Mouse (Mus musculus): ENCODE results near the gene Engase. TPM values are rescaled to one million over a fixed set of nuclear protein-coding genes. Genes with fewer than 3 reads are reported as not detected.

Gene Engase
- polyA plus RNA-seq, 1 experiment from 2014 or later: 5.3 TPM

- no peak overlapping the region for H3K27ac ChIP-seq (replicated peaks)
- H3K9ac ChIP-seq (replicated peaks): no peak overlapping the region
- ATAC-seq (replicated peaks): no peak
- no peaks in the 10 kb centered on the region for H3K27me3 ChIP-seq
- H3K4me2 ChIP-seq (replicated peaks): no peak overlapping the region
- peaks cover 8% of the 10 kb centered on the region for H3K4me1 ChIP-seq
- H3K9me3 ChIP-seq: no peaks in the 10 kb centered on the region
- H3K4me3 ChIP-seq: no peak overlapping the region
- no peaks in the 10 kb centered on the region for H3K36me3 ChIP-seq
- WGBS: 64% methylated on average over 5 of the region's 5 CpGs
Observed at GRCm38 (mm10) chr11:118520251-118520650, 43.6 kb downstream of the Engase start.

DNA sequence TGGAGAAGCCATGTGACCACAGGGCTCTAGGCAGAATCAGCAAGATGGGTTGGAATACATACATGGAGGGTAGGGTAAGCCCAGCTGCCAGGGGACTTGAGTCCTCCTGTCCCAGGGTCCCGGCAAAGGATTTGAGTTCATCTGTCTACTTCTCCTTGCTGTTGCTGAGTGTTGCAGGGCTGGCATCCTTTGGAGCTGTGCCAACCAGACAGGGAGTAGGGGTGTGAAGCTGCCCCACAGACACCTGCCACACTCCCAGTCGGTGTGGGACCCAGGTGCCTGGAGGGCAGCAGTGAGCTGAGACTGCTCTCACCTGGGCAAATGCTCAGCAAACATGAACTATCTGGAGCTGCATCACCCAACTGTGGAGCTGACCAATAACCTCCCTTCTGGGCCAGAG lies 44.3 kb downstream of the Engase start:
- H3K9me3 ChIP-seq: no peaks in the 10 kb centered on the region
- no peak overlapping the region for H3K27ac ChIP-seq (replicated peaks)
- WGBS: 79% methylated on average over 2 of the region's 2 CpGs
- H3K36me3 ChIP-seq: no peaks in the 10 kb centered on the region
- H3K4me1 ChIP-seq: peaks cover 11% of the 10 kb centered on the region
- no peak overlapping the region for H3K4me3 ChIP-seq
- H3K4me2 ChIP-seq (replicated peaks): no peak overlapping the region
- ATAC-seq (replicated peaks): no peak
- H3K27me3 ChIP-seq: no peaks in the 10 kb centered on the region
- H3K9ac ChIP-seq (replicated peaks): no peak overlapping the region

DNA sequence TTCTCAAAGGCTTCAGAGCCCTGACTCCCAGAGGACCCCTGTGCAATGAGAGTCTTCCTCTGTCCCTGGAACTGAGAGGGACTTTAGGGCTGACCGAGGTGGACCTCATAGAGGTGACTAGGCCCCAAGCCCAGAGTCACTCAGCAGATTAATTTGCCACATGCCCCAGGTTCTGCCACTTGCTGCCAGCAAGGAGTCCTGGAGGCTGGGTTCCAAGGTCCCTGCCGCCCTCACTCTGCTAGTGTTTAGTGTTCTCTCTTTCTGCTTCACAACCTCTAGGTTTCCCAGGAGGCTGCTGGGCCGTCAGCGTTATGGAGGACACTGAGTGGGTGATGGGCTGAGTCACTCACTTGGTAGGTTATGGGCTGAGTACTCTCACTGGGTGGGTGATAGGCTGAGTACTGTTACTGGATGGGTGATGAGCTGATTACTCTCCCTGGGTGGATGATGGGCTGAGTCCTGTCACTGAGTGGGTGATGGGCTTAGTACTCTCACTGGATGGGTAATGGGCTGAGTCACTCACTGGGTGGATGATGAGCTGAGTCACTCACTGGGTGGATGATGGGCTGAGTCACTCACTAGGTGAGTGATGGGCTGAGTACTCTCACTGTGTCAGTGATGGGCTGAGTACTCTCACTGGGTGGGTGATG lies 47.0 kb downstream of the Engase start:
- no peak overlapping the region for H3K4me2 ChIP-seq (replicated peaks)
- peaks cover 7% of the 10 kb centered on the region; the same call in 1 of the 2 replicates for H3K4me1 ChIP-seq
- H3K36me3 ChIP-seq: no peaks in the 10 kb centered on the region
- H3K9me3 ChIP-seq: no peaks in the 10 kb centered on the region
- H3K4me3 ChIP-seq: no peak overlapping the region
- H3K27ac ChIP-seq (replicated peaks): no peak overlapping the region
- no peak overlapping the region for H3K9ac ChIP-seq (replicated peaks)
- 84% methylated on average over 4 of the region's 4 CpGs for WGBS
- H3K27me3 ChIP-seq: no peaks in the 10 kb centered on the region
- no peak for ATAC-seq (replicated peaks)

- H3K9ac ChIP-seq (replicated peaks): no peak overlapping the region
- H3K4me3 ChIP-seq: no peak overlapping the region
- peaks cover 11% of the 10 kb centered on the region for H3K4me1 ChIP-seq
- no peak for ATAC-seq (replicated peaks)
- 41% methylated on average over 11 of the region's 11 CpGs for WGBS
- H3K4me2 ChIP-seq (replicated peaks): no peak overlapping the region
- peak overlapping the region; percentile 14; the same call in 1 of the 2 replicates for H3K27ac ChIP-seq (replicated peaks)
- no peaks in the 10 kb centered on the region for H3K9me3 ChIP-seq
- no peaks in the 10 kb centered on the region for H3K27me3 ChIP-seq
- no peaks in the 10 kb centered on the region for H3K36me3 ChIP-seq
Observed at GRCm38 (mm10) chr11:118525059-118525458, 48.4 kb downstream of the Engase start.

- peaks cover 21% of the 10 kb centered on the region for H3K4me1 ChIP-seq
- no peak overlapping the region for H3K4me2 ChIP-seq (replicated peaks)
- H3K27ac ChIP-seq (replicated peaks): no peak overlapping the region
Observed at GRCm38 (mm10) chr11:118528761-118529160, 52.1 kb downstream of the Engase start.

DNA sequence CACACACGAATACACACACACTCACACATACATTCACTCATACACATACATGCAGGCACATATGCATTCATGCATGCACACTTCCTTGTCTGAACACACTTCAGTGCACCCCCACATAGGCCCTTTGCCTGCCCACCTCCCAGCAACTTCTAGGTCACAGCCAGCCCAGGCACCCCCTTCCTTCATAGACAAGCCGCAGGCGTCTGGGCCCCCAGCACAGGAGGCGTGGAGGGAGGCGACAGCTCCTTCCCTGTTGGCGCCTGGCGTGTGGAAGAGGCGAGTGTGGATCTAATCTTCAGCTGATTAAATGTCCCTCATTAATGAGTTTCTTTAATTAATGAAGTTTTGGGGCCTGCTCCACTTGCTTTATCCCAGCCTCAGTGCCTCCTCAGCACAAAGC lies 53.7 kb downstream of the Engase start:
- Histone ChIP-seq H3K9ac (replicated peaks) (no peak overlapping the region), H3K27me3 (no peaks in the 10 kb centered on the region), H3K9me3 (no peaks in the 10 kb centered on the region), H3K36me3 (no peaks in the 10 kb centered on the region), H3K4me1 (peaks cover 19% of the 10 kb centered on the region), H3K27ac (replicated peaks) (peak overlapping the region; percentile 35; the same call in 1 of the 2 replicates), H3K4me3 (no peak overlapping the region), H3K4me2 (replicated peaks) (no peak overlapping the region)
- 37% methylated on average over 8 of the region's 8 CpGs for WGBS
- ATAC-seq (replicated peaks): no peak

More at GRCm38 (mm10) chr11:118528761-118529160, 52.1 kb downstream of the Engase start:
- H3K36me3 ChIP-seq: no peaks in the 10 kb centered on the region
- 92% methylated on average over 9 of the region's 9 CpGs for WGBS
- no peaks in the 10 kb centered on the region for H3K9me3 ChIP-seq
- ATAC-seq (replicated peaks): no peak
- H3K27me3 ChIP-seq: no peaks in the 10 kb centered on the region
- H3K4me3 ChIP-seq: no peak overlapping the region
- H3K9ac ChIP-seq (replicated peaks): no peak overlapping the region

DNA sequence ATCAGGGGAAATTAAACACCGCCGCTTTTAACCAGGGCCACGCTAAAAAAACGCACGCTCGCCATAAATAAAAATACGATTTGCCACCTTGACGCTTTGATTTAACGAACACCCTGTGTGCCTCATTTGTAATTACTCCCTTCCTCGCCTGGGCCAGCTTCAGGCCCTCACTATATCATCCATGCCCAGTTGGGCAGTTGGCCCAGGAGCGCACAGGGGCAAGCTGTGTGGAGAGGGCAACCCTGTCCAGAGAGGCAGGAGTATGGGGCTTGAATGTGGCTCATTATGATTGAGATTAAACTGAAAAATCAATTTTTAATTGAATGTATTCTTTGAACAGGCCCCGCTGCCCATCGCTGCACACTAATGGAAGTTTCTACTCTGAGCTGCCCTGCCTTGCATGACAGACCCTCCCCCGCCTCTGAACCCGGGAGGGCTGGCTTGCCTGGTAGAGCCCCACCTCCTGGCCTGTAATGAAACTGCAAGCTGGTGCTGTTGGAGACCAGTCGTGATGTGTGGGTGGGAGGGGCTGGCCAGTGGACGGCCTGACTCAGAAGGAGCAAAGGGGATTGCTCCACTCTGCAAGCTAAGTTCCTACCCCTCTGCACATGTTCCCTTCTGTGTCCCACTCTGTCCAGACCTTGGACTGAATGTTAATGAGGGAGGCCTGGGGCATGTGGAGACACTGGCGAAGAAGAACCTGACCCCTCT lies 57.9 kb downstream of the Engase start:
- H3K27ac ChIP-seq (replicated peaks): no peak overlapping the region
- H3K9me3 ChIP-seq: no peaks in the 10 kb centered on the region
- 0 out of 2 replicates have a peak, but pooled peaks have one; percentile 31 for ATAC-seq (replicated peaks)
- no peak overlapping the region for H3K4me2 ChIP-seq (replicated peaks)
- H3K27me3 ChIP-seq: no peaks in the 10 kb centered on the region
- H3K4me3 ChIP-seq: no peak overlapping the region
- 35% methylated on average over 18 of the region's 18 CpGs for WGBS
- H3K36me3 ChIP-seq: no peaks in the 10 kb centered on the region
- no peak overlapping the region for H3K9ac ChIP-seq (replicated peaks)
- peaks cover 16% of the 10 kb centered on the region for H3K4me1 ChIP-seq

DNA sequence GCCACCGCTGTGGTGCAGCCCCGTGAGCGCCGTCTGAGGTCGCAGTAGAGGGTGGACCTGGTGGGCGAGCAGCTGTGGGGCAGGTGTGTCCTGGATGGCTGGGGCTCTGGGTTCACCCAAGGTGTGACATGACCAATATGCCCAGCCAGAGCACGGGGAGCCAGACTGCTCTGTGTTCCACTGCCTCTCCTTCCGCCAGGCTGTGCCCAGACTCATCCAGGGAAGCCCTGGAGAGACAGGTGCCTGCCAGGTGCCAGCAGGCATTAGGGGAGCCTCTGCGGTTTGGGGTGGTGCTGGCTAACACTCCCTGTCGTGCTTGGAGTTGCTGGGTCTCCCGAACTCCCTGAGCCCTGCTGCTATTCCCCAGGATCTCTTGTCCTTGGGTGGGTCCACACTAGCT lies 61.4 kb downstream of the Engase start:
- H3K36me3 ChIP-seq: no peaks in the 10 kb centered on the region
- H3K27ac ChIP-seq (replicated peaks): no peak overlapping the region
- H3K9me3 ChIP-seq: no peaks in the 10 kb centered on the region
- no peak overlapping the region for H3K9ac ChIP-seq (replicated peaks)
- no peak for ATAC-seq (replicated peaks)
- H3K4me1 ChIP-seq: 0 out of 2 replicates have a peak, but pooled peaks cover 2% of the 10 kb centered on the region
- H3K4me3 ChIP-seq: no peak overlapping the region
- no peaks in the 10 kb centered on the region for H3K27me3 ChIP-seq
- no peak overlapping the region for H3K4me2 ChIP-seq (replicated peaks)
- 60% methylated on average over 11 of the region's 11 CpGs for WGBS

Other genes with a start within 250 kb of the Engase start
- gene Cyth1, start 228.2 kb upstream of the Engase start, polyA plus RNA-seq (2015; fragmentation: Nextera tagmentation; extraction: Ambion mirVana): 32.3 and 34.6 TPM in 2 replicates
- gene Usp36, start 186.6 kb upstream of the Engase start, polyA plus RNA-seq (2015; fragmentation: Nextera tagmentation; extraction: Ambion mirVana): 17.0 and 17.4 TPM in 2 replicates
- gene Cep295nl, start 134.3 kb upstream of the Engase start, polyA plus RNA-seq (2015; fragmentation: Nextera tagmentation; extraction: Ambion mirVana): 0.09 TPM in 1 of 2 replicates, not detected in the other
- 69.4 and 75.2 TPM in 2 replicates for gene Timp2, start 121.1 kb upstream of the Engase start, polyA plus RNA-seq (2015; fragmentation: Nextera tagmentation; extraction: Ambion mirVana)
- 2.6 TPM in 2 replicates for gene Lgals3bp, start 74.7 kb upstream of the Engase start, polyA plus RNA-seq (2015; fragmentation: Nextera tagmentation; extraction: Ambion mirVana)
- 28.9 and 31.6 TPM in 2 replicates for gene Cant1, start 57.7 kb upstream of the Engase start, polyA plus RNA-seq (2015; fragmentation: Nextera tagmentation; extraction: Ambion mirVana)
- 3.2 and 3.4 TPM in 2 replicates for gene C1qtnf1, start 48.6 kb upstream of the Engase start, polyA plus RNA-seq (2015; fragmentation: Nextera tagmentation; extraction: Ambion mirVana)

All from forebrain, embryonic 15.5 days (tissue).